Mouse (Mus musculus): ENCODE measurements around the gene Gm49373. TPM values are rescaled to one million over a fixed set of nuclear protein-coding genes. Genes with fewer than 3 reads are reported as not detected.

Gene Gm49373
- polyA plus RNA-seq, 1 experiment: 1.4 TPM

GRCm38 (mm10) chr9:21029291-21030054 is 43.4 kb downstream of the Gm49373 start, which contains the start of gene Icam4:
TSS of gene Icam4 (plus strand) at chr9:21029373.
- 0 out of 2 replicates have a peak within 1 kb of the TSS, but pooled peaks have one; percentile 10 for H3K27ac ChIP-seq (ENCODE audit: insufficient read depth, low read length)
- peak within 1 kb of the TSS; percentile 53 for H3K4me3 ChIP-seq (ENCODE audit: low read depth, low read length)
- H3K36me3 ChIP-seq (ENCODE audit: control insufficient read depth, insufficient read depth, low read length, poor library complexity, severe bottlenecking): peaks cover 3% of the 10 kb centered on the region; the same call in 1 of the 2 replicates
- H3K4me1 ChIP-seq (ENCODE audit: control insufficient read depth, insufficient read depth, low read length): peaks cover 9% of the 10 kb centered on the region
- no peaks in the 10 kb centered on the region for H3K9me3 ChIP-seq (replicated peaks; ENCODE audit: control insufficient read depth, insufficient read depth, low read length, poor library complexity, severe bottlenecking)
- H3K27me3 ChIP-seq (ENCODE audit: control insufficient read depth, insufficient read depth, low read length, poor library complexity, severe bottlenecking): no peaks in the 10 kb centered on the region; the same call in 1 of the 2 replicates
- TF ChIP-seq EP300 (IDR thresholded peaks at IDR 0.05; ENCODE audit: insufficient read depth, low read depth, low read length) (0 out of 2 replicates have a peak, but pooled peaks have one; percentile 38), POLR2A (IDR thresholded peaks at IDR 0.05; ENCODE audit: insufficient read depth, low read length) (no peak), CTCF (IDR thresholded peaks at IDR 0.05; ENCODE audit: low read depth, low read length) (peak; percentile 85)
- peak within 1 kb of the TSS; percentile 23 for H3K9ac ChIP-seq (ENCODE audit: low read depth, poor library complexity, severe bottlenecking)

GRCm38 (mm10) chr9:21028560-21029110 is 44.3 kb downstream of the Gm49373 start:
- Histone ChIP-seq H3K27ac (ENCODE audit: insufficient read depth, low read length) (0 out of 2 replicates have a peak overlapping the region, but pooled peaks have one; percentile 10), H3K9me3 (replicated peaks; ENCODE audit: control insufficient read depth, insufficient read depth, low read length, poor library complexity, severe bottlenecking) (no peaks in the 10 kb centered on the region), H3K27me3 (ENCODE audit: control insufficient read depth, insufficient read depth, low read length, poor library complexity, severe bottlenecking) (no peaks in the 10 kb centered on the region; the same call in 1 of the 2 replicates), H3K9ac (ENCODE audit: low read depth, poor library complexity, severe bottlenecking) (no peak overlapping the region), H3K4me3 (ENCODE audit: low read depth, low read length) (no peak overlapping the region), H3K36me3 (ENCODE audit: control insufficient read depth, insufficient read depth, low read length, poor library complexity, severe bottlenecking) (peaks cover 3% of the 10 kb centered on the region; the same call in 1 of the 2 replicates), H3K4me1 (ENCODE audit: control insufficient read depth, insufficient read depth, low read length) (peaks cover 9% of the 10 kb centered on the region)
- TF ChIP-seq CTCF (IDR thresholded peaks at IDR 0.05; ENCODE audit: low read depth, low read length) (no peak), POLR2A (IDR thresholded peaks at IDR 0.05; ENCODE audit: insufficient read depth, low read length) (no peak), EP300 (IDR thresholded peaks at IDR 0.05; ENCODE audit: insufficient read depth, low read depth, low read length) (no peak)

GRCm38 (mm10) chr9:21027774-21028290 is 45.1 kb downstream of the Gm49373 start:
- H3K36me3 ChIP-seq (ENCODE audit: control insufficient read depth, insufficient read depth, low read length, poor library complexity, severe bottlenecking): peaks cover 3% of the 10 kb centered on the region; the same call in 1 of the 2 replicates
- H3K27ac ChIP-seq (ENCODE audit: insufficient read depth, low read length): no peak overlapping the region
- peaks cover 9% of the 10 kb centered on the region for H3K4me1 ChIP-seq (ENCODE audit: control insufficient read depth, insufficient read depth, low read length)
- H3K9ac ChIP-seq (ENCODE audit: low read depth, poor library complexity, severe bottlenecking): no peak overlapping the region
- no peak overlapping the region for H3K4me3 ChIP-seq (ENCODE audit: low read depth, low read length)
- TF ChIP-seq EP300 (IDR thresholded peaks at IDR 0.05; ENCODE audit: insufficient read depth, low read depth, low read length) (peak; percentile 80), POLR2A (IDR thresholded peaks at IDR 0.05; ENCODE audit: insufficient read depth, low read length) (no peak), CTCF (IDR thresholded peaks at IDR 0.05; ENCODE audit: low read depth, low read length) (no peak)
- no peaks in the 10 kb centered on the region for H3K9me3 ChIP-seq (replicated peaks; ENCODE audit: control insufficient read depth, insufficient read depth, low read length, poor library complexity, severe bottlenecking)
- H3K27me3 ChIP-seq (ENCODE audit: control insufficient read depth, insufficient read depth, low read length, poor library complexity, severe bottlenecking): no peaks in the 10 kb centered on the region; the same call in 1 of the 2 replicates

DNA sequence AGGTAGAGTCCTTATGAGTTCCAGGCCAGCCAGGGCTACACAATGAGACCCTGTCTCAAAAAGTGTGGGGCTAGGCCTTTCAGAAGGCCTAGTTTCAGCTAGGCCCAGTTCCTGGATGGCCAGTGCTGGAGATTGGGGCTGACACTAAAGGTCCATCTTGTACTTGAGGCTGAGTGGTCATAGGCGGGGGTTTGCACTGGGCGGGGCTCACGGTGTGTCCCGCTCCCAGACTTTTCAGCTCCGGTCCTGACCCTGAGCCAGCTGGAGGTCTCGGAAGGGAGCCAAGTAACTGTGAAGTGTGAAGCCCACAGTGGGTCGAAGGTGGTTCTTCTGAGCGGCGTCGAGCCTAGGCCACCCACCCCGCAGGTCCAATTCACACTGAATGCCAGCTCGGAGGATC is 46.0 kb downstream of the Gm49373 start:
- Histone ChIP-seq H3K9me3 (replicated peaks; ENCODE audit: control insufficient read depth, insufficient read depth, low read length, poor library complexity, severe bottlenecking) (no peaks in the 10 kb centered on the region), H3K27me3 (ENCODE audit: control insufficient read depth, insufficient read depth, low read length, poor library complexity, severe bottlenecking) (no peaks in the 10 kb centered on the region), H3K36me3 (ENCODE audit: control insufficient read depth, insufficient read depth, low read length, poor library complexity, severe bottlenecking) (peaks cover 3% of the 10 kb centered on the region; the same call in 1 of the 2 replicates), H3K4me1 (ENCODE audit: control insufficient read depth, insufficient read depth, low read length) (peaks cover 9% of the 10 kb centered on the region), H3K27ac (ENCODE audit: insufficient read depth, low read length) (no peak overlapping the region), H3K4me3 (ENCODE audit: low read depth, low read length) (no peak overlapping the region), H3K9ac (ENCODE audit: low read depth, poor library complexity, severe bottlenecking) (no peak overlapping the region)
- TF ChIP-seq POLR2A (IDR thresholded peaks at IDR 0.05; ENCODE audit: insufficient read depth, low read length) (no peak), CTCF (IDR thresholded peaks at IDR 0.05; ENCODE audit: low read depth, low read length) (no peak), EP300 (IDR thresholded peaks at IDR 0.05; ENCODE audit: insufficient read depth, low read depth, low read length) (no peak)

GRCm38 (mm10) chr9:21025258-21025810 is 47.6 kb downstream of the Gm49373 start:
- no peak for TF ChIP-seq CTCF (IDR thresholded peaks at IDR 0.05; ENCODE audit: low read depth, low read length)
- no peak for TF ChIP-seq EP300 (IDR thresholded peaks at IDR 0.05; ENCODE audit: insufficient read depth, low read depth, low read length)
- TF ChIP-seq POLR2A (IDR thresholded peaks at IDR 0.05; ENCODE audit: insufficient read depth, low read length): no peak
- no peaks in the 10 kb centered on the region for H3K27me3 ChIP-seq (ENCODE audit: control insufficient read depth, insufficient read depth, low read length, poor library complexity, severe bottlenecking)
- no peak overlapping the region for H3K27ac ChIP-seq (ENCODE audit: insufficient read depth, low read length)
- H3K4me3 ChIP-seq (ENCODE audit: low read depth, low read length): no peak overlapping the region
- H3K9me3 ChIP-seq (replicated peaks; ENCODE audit: control insufficient read depth, insufficient read depth, low read length, poor library complexity, severe bottlenecking): no peaks in the 10 kb centered on the region
- peaks cover 9% of the 10 kb centered on the region for H3K36me3 ChIP-seq (ENCODE audit: control insufficient read depth, insufficient read depth, low read length, poor library complexity, severe bottlenecking)
- peaks cover 9% of the 10 kb centered on the region for H3K4me1 ChIP-seq (ENCODE audit: control insufficient read depth, insufficient read depth, low read length)
- no peak overlapping the region for H3K9ac ChIP-seq (ENCODE audit: low read depth, poor library complexity, severe bottlenecking)
